Mouse (Mus musculus) hindbrain, embryonic 11.5 days (tissue): ENCODE measurements around the gene Xiap. TPM values are rescaled to one million over a fixed set of nuclear protein-coding genes. Genes with fewer than 3 reads are reported as not detected.
A peak's percentile ranks its signal among the peaks of the same experiment; 100 is the strongest.

Experiments used
- ATAC-seq: fragments of 200-750 bp; cut with Nextera tagmentation; 2 replicates; pipeline ENCODE4 v1.8.0; 2017; ENCODE audit warnings: mild to moderate bottlenecking, moderate TSS enrichment, moderate library complexity; ENCODE audit not compliant: low FRiP score
- DNase-seq: peaks from one replicate; pipeline ENCODE4 v3.0.0-alpha.2; 2015; ENCODE audit warnings: low spot score
- H3K27ac ChIP-seq: fragments of 300-500 bp; sonication (generic); 2 replicates; pipeline ENCODE4 v1.5.1; 2014; ENCODE audit warnings: mild to moderate bottlenecking, low read depth, low read length
- H3K27me3 ChIP-seq: fragments of 300-500 bp; sonication (generic); 2 replicates; pipeline ENCODE4 v1.6.1; 2014; ENCODE audit warnings: mild to moderate bottlenecking, low read length, moderate library complexity, mixed read lengths; ENCODE audit not compliant: control insufficient read depth, insufficient read depth
- H3K36me3 ChIP-seq: fragments of 300-500 bp; sonication (generic); 2 replicates; pipeline ENCODE4 v1.6.1; 2014; ENCODE audit warnings: mild to moderate bottlenecking, low read length, moderate library complexity, mixed read lengths; ENCODE audit not compliant: control insufficient read depth, insufficient read depth
- H3K4me1 ChIP-seq: fragments of 300-500 bp; sonication (generic); replicated peaks from 2 replicates; pipeline ENCODE4 v1.6.1; 2014; ENCODE audit warnings: low read length, mixed read lengths; ENCODE audit not compliant: control insufficient read depth, insufficient read depth
- H3K4me2 ChIP-seq: fragments of 300-500 bp; sonication (generic); replicated peaks from 2 replicates; pipeline ENCODE4 v1.6.1; 2014; ENCODE audit warnings: mild to moderate bottlenecking, low read depth, low read length
- H3K4me3 ChIP-seq: fragments of 300-500 bp; sonication (generic); 2 replicates; pipeline ENCODE4 v1.5.1; 2014; ENCODE audit warnings: low read depth, low read length
- H3K9ac ChIP-seq: fragments of 300-500 bp; sonication (generic); 2 replicates; pipeline ENCODE4 v1.6.1; 2014; ENCODE audit warnings: low read depth, low read length
- H3K9me3 ChIP-seq: fragments of 300-500 bp; sonication (generic); 2 replicates; pipeline ENCODE4 v1.6.1; 2016; ENCODE audit warnings: low read length; ENCODE audit not compliant: control insufficient read depth
- WGBS: fragments of 180-500 bp; shearing (Covaris S2); extraction: QIAGEN DNeasy Blood & Tissue Kit; methylation state at CpG from one replicate; pipeline ENCODE4 v1.1.7; 2014; 5-methylcytosine and 5-hydroxymethylcytosine counted together
- polyA plus RNA-seq: library from polyadenylated mRNA; unstranded; fragments of >200 nt; fragmentation: Nextera tagmentation; extraction: Ambion mirVana; gene quantifications from 2 replicates; pipeline ENCODE4 v1.2.1, GENCODE M21; 2014

The Xiap gene
- polyA plus RNA-seq, 1 experiment from 2014 or later: 17.8 TPM

DNA sequence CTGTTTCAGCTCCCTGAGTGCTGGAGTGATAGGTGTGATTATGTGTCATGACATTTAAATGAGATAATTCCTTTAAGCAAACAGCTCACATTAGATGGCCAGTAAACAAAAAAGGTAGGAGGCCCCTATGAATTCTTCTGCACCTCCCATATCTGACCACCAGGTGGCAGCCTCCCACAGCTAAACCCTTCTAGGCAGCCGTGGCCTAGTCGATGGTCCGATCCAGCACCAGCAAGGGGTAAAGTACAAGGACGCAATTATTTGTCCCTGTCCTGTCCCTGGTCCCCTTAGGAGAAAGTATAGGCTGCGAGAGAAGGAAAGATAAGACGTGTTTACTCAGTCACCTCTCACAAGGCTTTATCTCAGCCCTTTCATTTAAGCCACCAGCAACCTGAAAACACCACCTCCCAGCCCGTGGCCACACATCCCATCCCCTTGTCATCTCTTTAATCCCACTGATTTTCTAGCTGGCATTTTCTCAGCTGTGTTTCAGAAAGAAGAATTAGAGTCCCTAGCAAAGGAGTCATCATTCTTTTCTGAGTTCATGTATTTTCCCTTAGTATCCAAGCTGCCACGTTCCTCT lies 26.3 kb upstream of the Xiap start:
- ATAC-seq (peak; percentile 72), DNase-seq (peak; percentile 72)
- no peaks in the 10 kb centered on the region for H3K4me1 ChIP-seq
- H3K36me3 ChIP-seq: no peaks in the 10 kb centered on the region
- WGBS: 44% methylated on average over 8 of the region's 8 CpGs
- H3K9me3 ChIP-seq: no peaks in the 10 kb centered on the region
- H3K27ac ChIP-seq: no peak overlapping the region
- H3K27me3 ChIP-seq: no peaks in the 10 kb centered on the region
- H3K9ac ChIP-seq: no peak overlapping the region
- no peak overlapping the region for H3K4me2 ChIP-seq
- H3K4me3 ChIP-seq: no peak overlapping the region

DNA sequence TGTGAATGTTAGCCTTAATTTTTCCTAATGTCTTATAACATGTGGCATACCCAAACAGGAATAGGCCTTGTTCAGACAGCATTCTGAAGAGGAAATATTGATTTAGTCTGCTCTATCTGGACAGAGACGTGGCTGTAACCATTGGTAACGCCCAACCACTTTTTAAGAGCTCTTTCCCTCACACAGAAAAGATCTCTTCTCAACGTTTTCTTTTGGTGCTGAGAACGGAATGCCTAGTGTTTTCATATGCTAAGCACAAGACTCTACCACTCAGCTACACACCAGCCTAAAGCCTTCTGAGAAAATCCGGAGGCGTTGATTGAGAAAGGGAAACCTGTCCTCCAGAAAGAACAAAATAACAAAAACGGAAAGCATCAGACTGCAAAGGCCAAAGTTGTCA lies 25.6 kb upstream of the Xiap start:
- WGBS: 56% methylated on average over 7 of the region's 7 CpGs
- H3K4me1 ChIP-seq: no peaks in the 10 kb centered on the region
- no peak overlapping the region for H3K4me2 ChIP-seq
- DNase-seq (no peak), ATAC-seq (no peak)
- no peaks in the 10 kb centered on the region for H3K36me3 ChIP-seq
- H3K27me3 ChIP-seq: no peaks in the 10 kb centered on the region
- H3K27ac ChIP-seq: no peak overlapping the region
- H3K4me3 ChIP-seq: no peak overlapping the region
- H3K9ac ChIP-seq: no peak overlapping the region
- H3K9me3 ChIP-seq: no peaks in the 10 kb centered on the region

DNA sequence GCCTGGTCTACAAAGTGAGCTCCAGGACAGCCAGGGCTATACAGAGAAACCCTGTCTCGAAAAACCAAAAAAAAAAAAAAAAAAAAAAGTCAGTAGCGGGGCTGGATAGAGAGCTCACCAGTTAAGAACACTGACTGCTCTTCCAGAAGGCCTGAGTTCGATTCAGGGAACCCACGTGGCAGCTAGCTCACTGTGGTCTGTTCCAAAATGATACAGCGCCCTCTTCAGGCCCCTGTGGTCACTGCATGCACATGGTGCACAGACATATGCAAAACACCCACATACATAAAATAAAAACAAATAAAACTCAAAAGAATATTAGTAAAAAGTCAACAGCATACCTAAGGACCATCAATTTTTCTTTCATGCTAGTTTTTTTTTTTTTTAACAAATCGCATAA lies 20.0 kb upstream of the Xiap start:
- no peak overlapping the region for H3K9ac ChIP-seq
- H3K27me3 ChIP-seq: no peaks in the 10 kb centered on the region
- ATAC-seq (no peak), DNase-seq (no peak)
- no peaks in the 10 kb centered on the region for H3K9me3 ChIP-seq
- no peaks in the 10 kb centered on the region for H3K4me1 ChIP-seq
- H3K27ac ChIP-seq: no peak overlapping the region
- 82% methylated on average over 5 of the region's 6 CpGs for WGBS
- no peak overlapping the region for H3K4me3 ChIP-seq
- H3K36me3 ChIP-seq: no peaks in the 10 kb centered on the region
- no peak overlapping the region for H3K4me2 ChIP-seq

DNA sequence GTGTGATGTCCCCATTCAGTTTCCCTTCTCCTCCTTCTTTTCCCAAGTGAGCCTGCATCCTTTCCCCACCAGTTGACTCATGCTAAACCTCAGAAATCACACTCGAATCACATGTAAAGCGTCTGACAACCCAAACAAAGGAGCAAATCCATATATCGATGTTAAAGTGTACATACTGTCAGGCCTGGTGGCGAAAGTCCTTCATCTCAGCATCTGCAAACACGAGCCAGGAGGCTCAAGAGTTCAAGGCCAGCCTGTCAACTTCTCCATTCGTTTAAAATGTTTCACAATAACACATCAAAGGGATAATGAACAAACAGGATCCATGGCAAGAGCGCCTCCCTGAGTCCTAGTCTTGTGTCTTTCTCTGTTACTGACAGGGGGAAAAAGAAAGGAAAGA lies 14.5 kb upstream of the Xiap start:
- no peaks in the 10 kb centered on the region for H3K27me3 ChIP-seq
- no peaks in the 10 kb centered on the region for H3K36me3 ChIP-seq
- H3K27ac ChIP-seq: no peak overlapping the region
- H3K9ac ChIP-seq: no peak overlapping the region
- 77% methylated on average over 7 of the region's 7 CpGs for WGBS
- no peaks in the 10 kb centered on the region for H3K9me3 ChIP-seq
- DNase-seq (no peak), ATAC-seq (no peak)
- no peak overlapping the region for H3K4me3 ChIP-seq
- H3K4me1 ChIP-seq: no peaks in the 10 kb centered on the region
- no peak overlapping the region for H3K4me2 ChIP-seq

DNA sequence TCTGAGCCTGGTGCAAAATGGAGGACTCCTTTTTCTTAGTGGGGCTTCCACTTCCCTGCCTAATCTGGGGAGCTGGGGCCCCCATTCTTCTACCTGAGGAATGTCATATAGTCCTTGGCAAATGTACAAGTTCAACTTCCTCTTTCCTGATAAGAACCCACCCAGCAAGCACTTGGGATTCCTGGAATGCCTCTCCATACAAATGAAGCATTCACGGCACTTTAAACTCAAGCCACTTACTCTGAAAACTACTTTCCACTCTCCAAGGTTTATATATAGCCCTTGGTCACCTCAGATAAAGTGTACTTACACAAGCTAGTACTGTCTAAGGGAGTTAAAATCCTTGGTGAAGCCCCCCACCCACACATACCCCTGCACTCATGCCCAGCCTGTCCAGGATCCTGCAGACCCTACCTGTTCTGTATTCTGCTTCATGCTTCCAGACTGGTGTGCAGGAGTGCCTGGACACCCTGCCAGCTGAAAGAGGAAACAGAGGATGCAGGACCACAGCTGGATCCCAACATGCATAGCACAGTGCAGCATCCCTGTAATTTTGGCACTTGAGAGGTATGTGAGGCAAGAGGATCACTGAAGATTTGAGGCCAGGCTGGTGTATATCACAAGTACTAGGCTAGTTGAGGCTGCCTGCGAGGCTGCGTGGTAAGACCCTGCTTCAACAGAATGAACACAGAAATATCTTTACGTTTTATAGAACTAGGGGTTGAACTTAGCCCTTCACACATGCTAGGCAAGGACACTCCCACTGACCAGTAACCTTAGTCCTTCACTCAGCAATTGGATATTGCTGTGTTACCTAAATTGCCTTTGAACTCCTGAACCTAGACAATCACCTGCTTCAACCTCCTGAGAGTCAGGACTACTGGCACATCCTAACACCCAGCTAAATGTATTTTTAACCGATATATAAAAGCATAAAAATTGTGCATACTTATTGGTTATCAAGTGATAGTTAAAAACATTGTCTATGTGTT lies 8.5 kb upstream of the Xiap start:
- no peaks in the 10 kb centered on the region for H3K9me3 ChIP-seq
- H3K4me1 ChIP-seq: no peaks in the 10 kb centered on the region
- no peaks in the 10 kb centered on the region for H3K36me3 ChIP-seq
- 83% methylated on average over 5 of the region's 5 CpGs for WGBS
- no peak overlapping the region for H3K9ac ChIP-seq
- H3K27me3 ChIP-seq: no peaks in the 10 kb centered on the region
- H3K27ac ChIP-seq: no peak overlapping the region
- H3K4me3 ChIP-seq: no peak overlapping the region
- DNase-seq: no peak
- no peak overlapping the region for H3K4me2 ChIP-seq
- no peak for ATAC-seq

DNA sequence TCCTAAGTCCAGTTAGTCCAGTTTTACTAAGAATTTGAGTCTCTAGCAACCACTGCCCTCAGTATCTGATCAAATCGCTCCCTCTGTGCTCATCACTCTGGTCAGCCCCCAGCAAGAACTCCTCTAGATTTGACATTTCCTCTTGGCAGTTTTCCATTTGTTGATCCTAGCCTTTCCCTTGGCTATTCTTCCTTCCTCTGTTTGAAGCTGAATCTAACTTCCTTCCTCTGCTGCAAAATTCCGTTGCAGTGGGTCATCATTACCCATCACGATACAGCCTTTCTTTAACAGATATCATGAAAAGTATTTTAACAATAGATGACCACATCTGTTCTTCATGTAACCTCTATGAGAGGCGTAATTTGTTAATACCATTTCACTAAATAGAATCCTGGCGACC lies 2.5 kb upstream of the Xiap start:
- no peaks in the 10 kb centered on the region for H3K9me3 ChIP-seq
- H3K4me1 ChIP-seq: no peaks in the 10 kb centered on the region
- no peak overlapping the region for H3K27ac ChIP-seq
- ATAC-seq (no peak), DNase-seq (no peak)
- H3K4me2 ChIP-seq: no peak overlapping the region
- H3K27me3 ChIP-seq: no peaks in the 10 kb centered on the region
- no peaks in the 10 kb centered on the region for H3K36me3 ChIP-seq
- no peak overlapping the region for H3K9ac ChIP-seq
- no peak overlapping the region for H3K4me3 ChIP-seq
- 84% methylated on average over 5 of the region's 5 CpGs for WGBS

DNA sequence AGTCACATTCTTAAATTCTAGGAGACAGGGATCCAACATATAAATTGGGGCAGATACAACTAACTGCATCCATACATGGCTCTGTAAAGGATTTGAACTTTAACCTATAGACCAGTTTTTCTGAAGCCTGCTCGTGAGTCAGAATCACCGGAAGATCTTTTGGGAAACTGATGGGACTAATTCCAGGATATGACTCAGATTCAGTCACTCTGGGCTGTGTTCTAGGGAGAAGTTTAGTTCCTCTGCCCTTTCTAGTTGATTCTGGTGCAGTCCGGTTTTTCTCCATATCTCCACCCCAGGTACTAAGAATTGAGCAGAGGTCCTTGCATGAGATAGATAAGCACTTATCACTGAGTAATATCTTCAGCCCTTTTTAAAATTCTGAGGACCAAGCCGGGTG lies 1.6 kb upstream of the Xiap start:
- ATAC-seq (no peak), DNase-seq (no peak)
- Histone ChIP-seq H3K4me2 (no peak overlapping the region), H3K9me3 (no peaks in the 10 kb centered on the region), H3K27ac (no peak overlapping the region), H3K4me1 (no peaks in the 10 kb centered on the region), H3K36me3 (no peaks in the 10 kb centered on the region), H3K4me3 (no peak overlapping the region), H3K9ac (no peak overlapping the region), H3K27me3 (no peaks in the 10 kb centered on the region)
- WGBS: 85% methylated on average over 4 of the region's 4 CpGs

DNA sequence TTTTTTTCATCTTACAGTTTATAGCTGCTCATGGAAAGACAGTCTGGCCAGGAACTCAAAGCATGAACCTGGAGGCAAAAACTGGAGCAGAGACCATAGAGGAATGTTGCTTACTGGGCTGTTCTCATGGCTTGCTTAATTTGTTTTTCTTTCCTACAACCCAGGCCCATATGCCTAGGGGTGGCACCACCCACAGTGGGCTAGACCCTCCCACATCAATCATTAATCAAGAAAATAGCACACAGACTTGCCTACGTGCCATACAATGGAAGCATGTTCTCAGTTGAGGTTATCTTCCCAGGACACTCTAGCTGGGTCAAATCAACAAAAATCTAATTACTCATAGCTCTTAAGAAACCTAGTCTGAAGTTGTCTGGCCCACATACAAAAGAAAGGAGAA lies 4.1 kb downstream of the Xiap start:
- Histone ChIP-seq H3K27ac (no peak overlapping the region), H3K4me1 (no peaks in the 10 kb centered on the region), H3K27me3 (no peaks in the 10 kb centered on the region), H3K4me2 (no peak overlapping the region), H3K9me3 (no peaks in the 10 kb centered on the region), H3K9ac (no peak overlapping the region), H3K36me3 (no peaks in the 10 kb centered on the region), H3K4me3 (no peak overlapping the region)
- 81% methylated on average over 1 of the region's 1 CpGs for WGBS
- ATAC-seq (no peak), DNase-seq (no peak)

DNA sequence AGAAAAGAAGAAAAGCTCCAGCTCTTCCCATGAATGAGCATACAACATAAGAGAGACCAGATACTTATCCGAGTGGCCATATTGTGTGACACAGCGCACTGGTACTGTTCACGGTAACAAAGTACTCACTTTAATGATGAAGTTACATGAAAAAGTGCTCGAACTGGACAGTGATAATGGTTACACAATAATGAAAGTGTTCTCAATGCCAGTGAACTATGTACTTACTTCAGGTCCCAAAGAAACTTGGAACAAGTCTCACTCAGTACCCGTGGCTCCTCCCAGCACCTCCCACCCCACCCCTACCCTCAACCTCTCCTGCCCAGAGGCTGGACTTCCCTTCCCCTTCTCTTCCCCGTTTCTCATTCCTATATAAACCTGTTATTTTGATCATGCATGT lies 5.6 kb downstream of the Xiap start:
- WGBS: 85% methylated on average over 6 of the region's 6 CpGs
- Histone ChIP-seq H3K36me3 (no peaks in the 10 kb centered on the region), H3K9me3 (no peaks in the 10 kb centered on the region), H3K4me3 (no peak overlapping the region), H3K27me3 (no peaks in the 10 kb centered on the region), H3K9ac (no peak overlapping the region), H3K27ac (no peak overlapping the region), H3K4me1 (no peaks in the 10 kb centered on the region), H3K4me2 (no peak overlapping the region)
- no peak for DNase-seq
- no peak for ATAC-seq
